Mouse (Mus musculus): Measurements from ENCODE around the gene Sppl2b.

DNA sequence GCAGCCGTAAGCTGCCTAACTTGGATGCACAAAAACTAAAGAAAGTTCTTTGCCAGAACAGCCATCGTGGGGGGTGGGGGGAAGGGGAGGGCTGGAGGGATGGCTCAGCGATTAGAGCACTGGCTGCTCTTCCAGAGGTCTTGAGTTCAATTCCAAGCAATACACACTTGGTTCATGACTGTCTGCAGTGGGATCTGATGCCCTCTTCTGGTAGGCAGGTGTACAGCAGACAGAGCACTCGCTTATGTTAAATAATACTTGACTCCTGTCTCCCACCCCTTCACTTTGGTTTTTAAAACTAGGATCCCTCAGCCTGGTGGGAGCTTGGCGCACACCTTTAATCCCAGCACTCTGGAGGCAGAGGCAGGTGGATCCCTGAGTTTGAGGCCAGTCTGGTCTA is 21.0 kb downstream of the Sppl2b start:
- no peak for TF ChIP-seq FLI1 (IDR thresholded peaks at IDR 0.05; ENCODE audit: low read length)
- TF ChIP-seq GATA1 (IDR thresholded peaks at IDR 0.05; ENCODE audit: borderline replicate concordance, low read length), result no peak
